Mouse (Mus musculus) embryonic facial prominence, embryonic 11.5 days (tissue): ENCODE results near the gene Wsb2. TPM values are rescaled to one million over a fixed set of nuclear protein-coding genes. Genes with fewer than 3 reads are reported as not detected.

ENCODE experiments used
- ATAC-seq: fragments of 200-750 bp; cut with Nextera tagmentation; replicated peaks from 2 replicates; pipeline ENCODE4 v1.8.0; 2017; ENCODE audit warnings: low read depth; ENCODE audit not compliant: insufficient number of reproducible peaks, low FRiP score, low TSS enrichment
- DNase-seq: peaks from one replicate; pipeline ENCODE4 v3.0.0-alpha.2; 2015; ENCODE audit warnings: low spot score
- H3K27ac ChIP-seq: fragments of 300-500 bp; sonication (generic); replicated peaks from 2 replicates; pipeline ENCODE4 v1.5.1; 2014; ENCODE audit warnings: mild to moderate bottlenecking, low read depth, low read length, control low read depth
- H3K27me3 ChIP-seq: fragments of 300-500 bp; sonication (generic); 2 replicates; pipeline ENCODE4 v1.6.1; 2014; ENCODE audit warnings: mild to moderate bottlenecking, low read length, moderate library complexity, mixed read lengths; ENCODE audit not compliant: control insufficient read depth, insufficient read depth
- H3K36me3 ChIP-seq: fragments of 300-500 bp; sonication (generic); replicated peaks from 2 replicates; pipeline ENCODE4 v1.6.1; 2014; ENCODE audit warnings: low read depth, mild to moderate bottlenecking, low read length, moderate library complexity, mixed read lengths; ENCODE audit not compliant: control insufficient read depth, insufficient read depth
- H3K4me1 ChIP-seq: fragments of 300-500 bp; sonication (generic); 2 replicates; pipeline ENCODE4 v1.6.1; 2014; ENCODE audit warnings: low read length, mixed read lengths; ENCODE audit not compliant: control insufficient read depth, insufficient read depth
- H3K4me2 ChIP-seq: fragments of 300-500 bp; sonication (generic); 2 replicates; pipeline ENCODE4 v1.6.1; 2014; ENCODE audit warnings: low read depth, mild to moderate bottlenecking, control low read depth, low read length, moderate library complexity
- H3K4me3 ChIP-seq: fragments of 300-500 bp; sonication (generic); 2 replicates; pipeline ENCODE4 v1.5.1; 2014; ENCODE audit warnings: low read depth, low read length, control low read depth
- H3K9ac ChIP-seq: fragments of 300-500 bp; sonication (generic); replicated peaks from 2 replicates; pipeline ENCODE4 v1.6.1; 2014; ENCODE audit warnings: mild to moderate bottlenecking, control low read depth, low read length
- H3K9me3 ChIP-seq: fragments of 300-500 bp; sonication (generic); replicated peaks from 2 replicates; pipeline ENCODE4 v1.6.1; 2016; ENCODE audit warnings: mild to moderate bottlenecking, low read length, inconsistent platforms, mixed read lengths; ENCODE audit not compliant: control insufficient read depth
- WGBS: fragments of 180-500 bp; shearing (Covaris S2); extraction: QIAGEN DNeasy Blood & Tissue Kit; methylation state at CpG from one replicate; pipeline ENCODE4 v1.1.7; 2014; 5-methylcytosine and 5-hydroxymethylcytosine counted together
- polyA plus RNA-seq: library from polyadenylated mRNA; unstranded; fragments of >200 nt; fragmentation: Nextera tagmentation; extraction: Ambion mirVana; gene quantifications from 2 replicates; pipeline ENCODE4 v1.2.1, GENCODE M21; 2014

Wsb2 gene
- polyA plus RNA-seq, 1 experiment from 2014 or later: 53.6 TPM

DNA sequence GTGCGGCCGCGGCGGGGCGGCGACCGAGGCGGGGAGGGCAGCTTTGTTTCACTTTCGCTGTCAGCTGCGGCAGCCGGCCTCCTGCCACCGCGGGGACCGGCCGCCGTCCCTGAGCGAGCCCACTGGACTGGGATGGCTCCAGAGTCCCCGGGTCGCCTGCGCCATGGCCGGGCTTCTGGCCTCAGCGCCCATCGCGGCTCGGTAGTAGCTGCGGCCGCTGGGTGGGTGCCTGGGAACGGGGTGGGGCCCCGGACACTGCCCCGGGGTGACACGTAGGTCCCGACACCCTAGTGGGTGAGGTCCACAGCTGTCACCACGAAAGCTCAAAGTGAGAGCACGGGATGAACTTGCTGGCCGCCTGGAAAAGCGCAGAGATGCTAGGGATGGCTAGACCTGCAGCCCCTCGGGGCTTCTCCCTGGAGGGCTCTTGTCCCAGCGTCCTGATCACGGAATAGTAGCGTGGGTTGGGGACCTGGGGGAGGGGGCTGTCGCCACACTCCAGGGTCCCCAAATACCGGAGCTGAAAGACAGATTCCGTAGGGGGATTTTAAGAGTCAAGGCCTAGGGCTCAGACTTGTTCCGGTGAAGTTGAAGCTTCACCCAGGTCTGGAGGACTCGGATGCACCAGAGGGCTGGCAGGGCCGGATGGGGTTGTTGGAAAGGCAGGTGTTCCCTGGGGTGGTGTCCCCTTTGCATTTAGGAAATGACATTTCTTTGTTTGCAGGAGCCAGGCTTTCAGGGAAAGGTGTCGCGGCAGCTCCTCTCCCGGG, 559 bp downstream of the Wsb2 start:
- Histone ChIP-seq H3K27me3 (no peaks in the 10 kb centered on the region), H3K4me1 (peaks cover 10% of the 10 kb centered on the region; the same call in 1 of the 2 replicates), H3K4me3 (peak overlapping the region; percentile 88), H3K4me2 (peak overlapping the region; percentile 88), H3K36me3 (no peaks in the 10 kb centered on the region), H3K9me3 (no peaks in the 10 kb centered on the region), H3K27ac (peak overlapping the region; percentile 63), H3K9ac (peak overlapping the region; percentile 86)
- DNase-seq (peak; percentile 24), ATAC-seq (peak; percentile 36; the same call in 1 of the 2 replicates)
- WGBS: under 1% methylated on average over 44 of the region's 49 CpGs

DNA sequence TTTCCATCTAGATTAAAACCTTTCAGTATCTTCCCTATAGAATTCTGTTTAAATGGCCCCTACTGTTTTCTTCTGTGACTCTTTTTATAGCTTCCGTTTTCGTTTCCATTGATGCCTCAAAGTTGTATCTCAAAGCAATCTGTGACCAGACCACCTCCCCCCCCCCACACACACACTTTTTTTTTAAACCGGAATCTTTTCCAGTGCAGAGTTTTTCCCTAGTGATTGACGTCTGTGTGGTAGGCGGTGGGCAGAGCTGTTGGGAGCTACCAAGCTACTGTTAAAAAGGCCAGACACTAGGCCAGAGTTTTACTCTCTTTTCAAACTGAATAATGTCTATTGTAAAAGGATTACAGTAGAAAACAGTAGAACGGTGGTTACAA, 1.1 kb downstream of the Wsb2 start:
- DNase-seq: no peak
- Histone ChIP-seq H3K9me3 (no peaks in the 10 kb centered on the region), H3K9ac (peak overlapping the region; percentile 86), H3K4me2 (peak overlapping the region; percentile 88), H3K27me3 (no peaks in the 10 kb centered on the region), H3K27ac (no peak overlapping the region; the same call in 1 of the 2 replicates), H3K4me1 (peaks cover 10% of the 10 kb centered on the region; the same call in 1 of the 2 replicates), H3K4me3 (peak overlapping the region; percentile 88), H3K36me3 (no peaks in the 10 kb centered on the region)
- no peak for ATAC-seq
- 12% methylated on average over 6 of the region's 6 CpGs for WGBS

DNA sequence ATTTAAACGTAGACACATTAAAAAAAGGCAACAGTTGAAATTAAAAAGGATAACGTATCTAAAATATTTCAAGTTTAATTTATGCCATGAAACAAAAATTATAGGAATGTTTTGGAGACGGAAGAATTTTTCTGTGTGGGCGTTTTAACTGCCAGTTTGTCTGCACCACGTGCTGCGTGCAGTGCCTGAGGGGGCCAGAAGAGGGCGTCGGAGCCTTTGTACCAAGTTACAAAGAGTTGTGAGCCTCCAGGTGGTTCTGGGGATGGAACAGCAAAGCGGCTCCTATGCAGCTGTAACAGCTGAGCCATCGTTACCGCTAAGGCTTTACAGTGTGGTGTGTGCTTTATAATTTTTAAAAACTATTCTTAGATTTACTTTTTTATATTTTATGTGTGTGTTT, 1.6 kb downstream of the Wsb2 start:
- no peaks in the 10 kb centered on the region for H3K27me3 ChIP-seq
- DNase-seq: peak; percentile 70
- H3K4me2 ChIP-seq: no peak overlapping the region
- H3K4me1 ChIP-seq: peaks cover 10% of the 10 kb centered on the region; the same call in 1 of the 2 replicates
- no peak overlapping the region for H3K27ac ChIP-seq
- no peak for ATAC-seq
- 33% methylated on average over 11 of the region's 11 CpGs for WGBS
- H3K4me3 ChIP-seq: no peak overlapping the region
- H3K36me3 ChIP-seq: no peaks in the 10 kb centered on the region
- H3K9me3 ChIP-seq: no peaks in the 10 kb centered on the region
- no peak overlapping the region for H3K9ac ChIP-seq

DNA sequence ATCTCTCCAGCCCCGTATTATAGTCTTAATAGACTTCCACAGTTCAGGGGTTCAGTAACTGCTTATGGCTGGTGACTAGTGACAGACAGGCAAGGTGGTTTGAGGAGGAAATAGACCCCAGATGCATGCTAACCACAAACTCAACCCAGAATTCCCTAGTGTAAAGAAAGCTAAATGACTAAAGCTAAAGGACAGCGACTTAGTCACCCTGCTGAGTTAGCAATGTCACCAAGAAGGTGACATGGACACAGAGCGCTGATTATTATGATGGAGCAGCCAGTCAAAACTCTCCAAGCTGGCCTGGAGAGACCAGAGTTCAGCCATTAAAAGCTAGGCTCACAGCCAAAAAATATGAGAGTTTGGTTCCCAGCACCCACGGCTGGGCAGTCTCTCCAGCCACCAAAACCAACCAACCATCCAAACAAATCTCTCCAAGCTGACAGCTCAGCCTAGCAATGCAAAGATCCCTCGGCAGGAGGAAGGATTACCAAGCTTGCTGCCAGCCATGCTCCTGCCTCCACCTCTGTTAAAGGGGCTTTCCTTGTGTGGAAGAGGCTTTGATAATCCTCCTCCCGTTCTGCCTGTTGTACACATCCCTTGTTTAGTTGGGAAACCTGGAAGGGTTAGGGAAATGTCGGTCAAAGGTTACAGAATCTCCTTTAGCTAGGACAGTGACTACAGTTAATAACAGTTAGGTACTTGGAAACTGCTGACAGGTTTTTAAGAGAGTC, 2.6 kb downstream of the Wsb2 start:
- Histone ChIP-seq H3K27ac (no peak overlapping the region), H3K36me3 (no peaks in the 10 kb centered on the region), H3K4me3 (no peak overlapping the region), H3K4me2 (no peak overlapping the region), H3K27me3 (no peaks in the 10 kb centered on the region), H3K9ac (no peak overlapping the region), H3K9me3 (no peaks in the 10 kb centered on the region), H3K4me1 (peaks cover 10% of the 10 kb centered on the region; the same call in 1 of the 2 replicates)
- WGBS: 34% methylated on average over 7 of the region's 7 CpGs
- ATAC-seq: no peak
- no peak for DNase-seq

DNA sequence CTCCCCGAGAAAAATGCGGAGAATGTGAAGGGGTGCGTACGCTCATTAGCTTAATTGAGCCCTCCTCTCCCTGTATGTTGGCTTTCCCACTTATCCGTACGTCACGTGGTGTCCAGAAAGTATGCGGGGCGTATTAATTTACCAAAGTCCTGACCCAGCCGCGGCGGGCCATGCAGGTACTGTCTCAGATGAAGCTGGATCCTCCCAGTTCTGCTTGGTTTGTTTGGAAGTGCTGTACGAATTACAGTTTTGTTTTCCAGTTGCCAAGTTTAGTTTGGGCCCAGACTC, 3.1 kb downstream of the Wsb2 start:
- Histone ChIP-seq H3K4me2 (no peak overlapping the region), H3K4me3 (no peak overlapping the region), H3K9me3 (no peaks in the 10 kb centered on the region), H3K27me3 (no peaks in the 10 kb centered on the region), H3K4me1 (peaks cover 10% of the 10 kb centered on the region; the same call in 1 of the 2 replicates), H3K36me3 (no peaks in the 10 kb centered on the region), H3K27ac (no peak overlapping the region), H3K9ac (no peak overlapping the region)
- ATAC-seq (no peak), DNase-seq (no peak)
- WGBS: 46% methylated on average over 13 of the region's 13 CpGs

DNA sequence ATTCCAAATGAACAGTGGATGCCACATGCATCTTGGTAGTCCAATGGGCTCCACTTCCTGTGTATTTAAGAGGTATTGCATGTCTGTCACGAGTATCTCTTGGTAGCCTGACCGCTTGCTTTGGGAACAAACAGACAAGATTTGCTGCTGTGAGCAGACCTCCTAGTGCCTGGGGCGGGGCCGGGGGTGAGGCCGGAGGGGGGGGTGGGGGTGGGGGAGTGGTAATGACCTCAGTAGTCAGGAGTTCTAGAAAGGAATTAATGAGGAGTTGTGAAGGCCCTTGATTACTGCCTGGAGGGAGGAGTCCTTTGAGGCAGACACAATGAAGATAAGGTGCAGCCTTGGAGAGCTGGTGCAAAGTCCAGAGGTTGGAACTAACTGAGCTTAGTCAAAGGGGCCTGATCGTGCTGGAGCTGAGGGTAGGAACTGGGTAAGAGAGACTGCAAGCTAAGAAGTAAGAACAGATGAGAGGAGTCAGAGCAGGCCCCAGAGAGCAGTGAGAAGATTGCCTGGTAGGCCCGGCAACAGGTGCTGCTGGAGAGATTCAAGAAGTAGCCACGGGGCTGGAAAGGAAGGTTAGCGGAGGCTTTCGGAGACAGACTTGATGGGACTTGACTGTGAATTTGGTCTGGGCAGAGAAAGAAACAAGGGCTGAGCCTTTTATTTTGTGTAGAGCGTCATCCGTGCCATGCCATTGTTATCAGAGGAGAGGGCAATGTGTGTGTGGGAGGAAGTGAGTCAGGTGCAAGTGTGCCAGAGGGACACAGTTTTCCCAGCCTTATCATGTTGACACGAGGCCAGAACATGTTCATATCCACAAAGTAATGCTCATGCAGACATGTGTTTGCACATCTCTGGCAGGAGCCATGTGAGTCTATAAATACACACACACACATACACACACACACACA, 3.8 kb downstream of the Wsb2 start:
- peaks cover 10% of the 10 kb centered on the region; the same call in 1 of the 2 replicates for H3K4me1 ChIP-seq
- H3K27ac ChIP-seq: no peak overlapping the region
- DNase-seq (no peak), ATAC-seq (no peak)
- H3K9ac ChIP-seq: no peak overlapping the region
- H3K27me3 ChIP-seq: no peaks in the 10 kb centered on the region
- H3K9me3 ChIP-seq: no peaks in the 10 kb centered on the region
- no peaks in the 10 kb centered on the region for H3K36me3 ChIP-seq
- H3K4me2 ChIP-seq: no peak overlapping the region
- 50% methylated on average over 13 of the region's 13 CpGs for WGBS
- no peak overlapping the region for H3K4me3 ChIP-seq

DNA sequence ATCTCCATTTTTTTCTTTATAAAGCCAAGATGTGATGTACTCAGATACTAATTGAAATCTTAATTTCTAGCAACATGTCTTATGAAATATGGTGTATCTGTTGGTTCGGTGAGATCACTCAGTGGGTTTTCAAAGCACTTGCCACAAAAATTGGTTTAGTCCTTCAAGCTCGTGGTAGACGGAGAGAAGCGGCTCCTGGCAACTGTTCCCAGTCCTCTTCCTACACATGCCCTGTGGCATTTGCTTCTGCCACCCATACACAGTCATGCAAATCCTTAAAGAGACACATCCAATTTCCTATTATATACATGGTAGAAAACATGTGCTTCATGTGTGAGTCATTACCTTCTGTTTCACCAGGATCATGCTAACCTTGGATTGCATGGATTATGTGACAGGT, 4.5 kb downstream of the Wsb2 start:
- 84% methylated on average over 4 of the region's 4 CpGs for WGBS
- ATAC-seq: no peak
- no peak for DNase-seq
- Histone ChIP-seq H3K4me1 (peaks cover 10% of the 10 kb centered on the region; the same call in 1 of the 2 replicates), H3K27me3 (no peaks in the 10 kb centered on the region), H3K27ac (no peak overlapping the region), H3K4me2 (no peak overlapping the region), H3K36me3 (no peaks in the 10 kb centered on the region), H3K9me3 (no peaks in the 10 kb centered on the region), H3K4me3 (no peak overlapping the region), H3K9ac (no peak overlapping the region)
